Mouse (Mus musculus): Measurements from ENCODE around the gene Xpnpep3.

- no peak for TF ChIP-seq EP300 (IDR thresholded peaks at IDR 0.05; ENCODE audit: insufficient read depth, low read depth, low read length)
- no peak for TF ChIP-seq CTCF (IDR thresholded peaks at IDR 0.05)
- TF ChIP-seq POLR2A (IDR thresholded peaks at IDR 0.05; ENCODE audit: insufficient read depth, low read depth, low read length) = no peak
These were observed 41.0 kb upstream of the Xpnpep3 start for GRCm38 (mm10) chr15:81358943-81359342.
